Mouse (Mus musculus) lung, postnatal 0 days (tissue): ENCODE measurements around the gene Gm37240. TPM values are rescaled to one million over a fixed set of nuclear protein-coding genes. Genes with fewer than 3 reads are reported as not detected.
A peak's percentile ranks its signal among the peaks of the same experiment; 100 is the strongest.

Experiments
- ATAC-seq: fragments of 200-750 bp; cut with Nextera tagmentation; 2 replicates; pipeline ENCODE4 v1.8.0; 2017; ENCODE audit warnings: moderate library complexity
- DNase-seq: peaks from one replicate; pipeline ENCODE4 v3.0.0-alpha.2; 2016; ENCODE audit warnings: low spot score
- H3K27ac ChIP-seq: fragments of 300-500 bp; sonication (generic); 2 replicates; pipeline ENCODE4 v1.5.1; 2014; ENCODE audit warnings: antibody characterized with exemption, mild to moderate bottlenecking, low read length, mixed read lengths
- H3K27me3 ChIP-seq: fragments of 300-500 bp; sonication (generic); replicated peaks from 2 replicates; pipeline ENCODE4 v1.6.1; 2014; ENCODE audit warnings: low read length, mixed read lengths; ENCODE audit not compliant: insufficient read depth
- H3K36me3 ChIP-seq: fragments of 300-500 bp; sonication (generic); 2 replicates; pipeline ENCODE4 v1.6.1; 2014; ENCODE audit warnings: low read length, mixed read lengths; ENCODE audit not compliant: insufficient read depth
- H3K4me1 ChIP-seq: fragments of 300-500 bp; sonication (generic); 2 replicates; pipeline ENCODE4 v1.6.1; 2014; ENCODE audit warnings: antibody characterized with exemption, low read depth, low read length, mixed read lengths; ENCODE audit not compliant: insufficient read depth
- H3K4me2 ChIP-seq: fragments of 300-500 bp; sonication (generic); replicated peaks from 2 replicates; pipeline ENCODE4 v1.6.1; 2014; ENCODE audit warnings: low read depth, mild to moderate bottlenecking, low read length, moderate library complexity, mixed read lengths
- H3K4me3 ChIP-seq: fragments of 300-500 bp; sonication (generic); 2 replicates; pipeline ENCODE4 v1.5.1; 2014; ENCODE audit warnings: low read depth, low read length
- H3K9ac ChIP-seq: fragments of 300-500 bp; sonication (generic); replicated peaks from 2 replicates; pipeline ENCODE4 v1.6.1; 2014; ENCODE audit warnings: low read depth, mild to moderate bottlenecking
- H3K9me3 ChIP-seq: fragments of 300-500 bp; sonication (generic); 2 replicates; pipeline ENCODE4 v1.6.1; 2016; ENCODE audit warnings: low read length, mixed read lengths
- CTCF ChIP-seq: IDR thresholded peaks from 2 replicates; pipeline ENCODE4 v1.5.1; 2016; ENCODE audit warnings: antibody characterized with exemption, mild to moderate bottlenecking
- EP300 ChIP-seq: IDR thresholded peaks from 2 replicates; pipeline ENCODE4 v1.6.1; 2016; ENCODE audit warnings: antibody characterized with exemption, mild to moderate bottlenecking, control low read depth
- WGBS: fragments of 180-500 bp; shearing (Covaris S2); extraction: QIAGEN DNeasy Blood & Tissue Kit; methylation state at CpG from one replicate; pipeline ENCODE4 v1.1.7; 2014; 5-methylcytosine and 5-hydroxymethylcytosine counted together
- polyA plus RNA-seq: library from polyadenylated mRNA; unstranded; fragments of >200 nt; fragmentation: Nextera tagmentation; extraction: Ambion mirVana; gene quantifications from 2 replicates; pipeline ENCODE4 v1.2.1, GENCODE M21; 2015

The Gm37240 gene
- polyA plus RNA-seq, 1 experiment from 2014 or later = 8.9 TPM

DNA sequence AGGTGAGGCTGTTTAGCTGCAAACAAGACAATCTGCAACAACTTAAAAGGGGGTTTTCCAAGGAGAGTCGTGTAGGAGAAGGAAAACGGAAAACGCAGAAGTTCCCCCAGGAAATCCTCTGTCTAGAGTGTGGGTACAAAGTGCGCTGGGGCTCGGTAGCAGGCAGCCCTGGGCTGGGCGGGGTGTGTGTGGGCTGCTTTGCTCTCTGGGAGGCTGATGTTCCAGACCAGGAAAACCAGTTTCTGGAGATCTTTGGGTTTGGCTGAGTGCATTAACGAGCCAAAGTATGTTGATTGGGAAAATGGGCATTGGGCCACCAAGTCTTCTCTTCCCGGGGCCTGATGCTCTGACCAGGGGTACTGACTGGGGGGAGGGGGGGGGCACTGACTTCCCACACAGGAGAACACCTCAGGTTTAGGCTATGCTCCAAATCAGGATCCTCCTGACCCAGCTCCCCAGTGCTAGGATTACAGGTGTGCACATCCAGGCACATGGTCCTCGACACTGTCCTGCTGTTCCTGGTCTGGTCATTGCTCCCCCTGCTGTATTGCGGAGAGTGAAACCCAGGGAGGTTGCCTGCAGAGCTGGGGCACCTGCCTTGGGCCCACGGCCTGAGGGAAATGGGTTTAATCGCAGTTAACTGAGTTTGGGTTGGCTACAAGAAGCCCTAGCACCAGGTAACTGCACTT lies 1249.3 kb downstream of the Gm37240 start:
- 43% methylated on average over 11 of the region's 12 CpGs for WGBS
- Histone ChIP-seq H3K9ac (no peak overlapping the region), H3K27ac (no peak overlapping the region)

DNA sequence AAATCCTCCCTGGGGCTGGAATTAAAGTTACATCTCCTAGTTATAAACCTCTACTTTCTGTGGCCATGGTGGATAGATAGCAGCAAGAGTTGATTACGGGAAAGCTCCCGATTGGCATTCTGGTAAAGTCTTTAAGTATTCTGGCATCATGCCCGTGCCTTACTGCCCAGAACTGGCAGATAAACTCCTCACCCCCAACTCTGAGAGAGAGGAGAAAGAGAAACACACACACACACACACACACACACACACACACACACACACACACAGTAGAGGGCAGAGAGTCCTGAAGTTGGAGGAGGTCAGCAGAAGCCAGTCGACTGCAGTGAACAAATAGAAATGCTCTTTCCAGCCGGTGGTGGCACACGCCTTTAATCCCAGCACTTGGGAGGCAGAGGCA lies 1250.2 kb downstream of the Gm37240 start:
- TF ChIP-seq CTCF = no peak
- no peak for TF ChIP-seq EP300
- no peaks in the 10 kb centered on the region for H3K36me3 ChIP-seq
- no peak for DNase-seq
- H3K27ac ChIP-seq = no peak overlapping the region
- ATAC-seq = no peak
- no peak overlapping the region for H3K9ac ChIP-seq
- no peak overlapping the region for H3K4me3 ChIP-seq
- H3K4me2 ChIP-seq = no peak overlapping the region
- H3K9me3 ChIP-seq = no peaks in the 10 kb centered on the region
- no peaks in the 10 kb centered on the region for H3K4me1 ChIP-seq
- no peaks in the 10 kb centered on the region for H3K27me3 ChIP-seq
- 55% methylated on average over 6 of the region's 6 CpGs for WGBS

More for the DNA sequence above, 1249.3 kb downstream of the Gm37240 start:
- DNase-seq (peak; percentile 67), ATAC-seq (peak; percentile 72)
- TF ChIP-seq CTCF = 0 out of 2 replicates have a peak, but pooled peaks have one; percentile 3
- no peak for TF ChIP-seq EP300
- Histone ChIP-seq H3K36me3 (no peaks in the 10 kb centered on the region), H3K4me1 (no peaks in the 10 kb centered on the region), H3K27me3 (no peaks in the 10 kb centered on the region), H3K4me2 (no peak overlapping the region), H3K9me3 (no peaks in the 10 kb centered on the region), H3K4me3 (no peak overlapping the region)

DNA sequence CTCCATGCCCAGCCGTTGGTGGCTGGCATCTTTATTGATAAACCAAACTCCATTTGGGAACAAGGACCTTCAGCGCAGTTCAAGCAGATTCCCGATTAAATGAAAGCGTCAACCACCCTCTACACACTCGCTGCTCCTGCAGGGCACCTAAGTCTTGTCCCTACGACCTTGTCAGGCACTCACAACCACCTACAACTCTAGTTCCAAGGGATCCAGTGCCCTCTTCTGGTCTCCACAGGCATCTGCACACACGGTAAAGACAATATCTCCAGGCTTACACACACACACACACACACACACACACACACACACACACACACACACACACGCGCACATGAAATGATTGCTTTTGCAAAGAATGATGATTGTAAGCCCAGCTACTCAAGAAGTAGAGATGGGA lies 1255.7 kb downstream of the Gm37240 start:
- no peaks in the 10 kb centered on the region for H3K36me3 ChIP-seq
- no peak overlapping the region for H3K27ac ChIP-seq
- WGBS = 99% methylated on average over 9 of the region's 9 CpGs
- TF ChIP-seq EP300 (no peak), CTCF (no peak)
- ATAC-seq (no peak), DNase-seq (no peak)
- no peaks in the 10 kb centered on the region for H3K9me3 ChIP-seq
- no peak overlapping the region for H3K4me2 ChIP-seq
- no peaks in the 10 kb centered on the region for H3K27me3 ChIP-seq
- H3K9ac ChIP-seq = no peak overlapping the region
- H3K4me1 ChIP-seq = no peaks in the 10 kb centered on the region
- H3K4me3 ChIP-seq = no peak overlapping the region

DNA sequence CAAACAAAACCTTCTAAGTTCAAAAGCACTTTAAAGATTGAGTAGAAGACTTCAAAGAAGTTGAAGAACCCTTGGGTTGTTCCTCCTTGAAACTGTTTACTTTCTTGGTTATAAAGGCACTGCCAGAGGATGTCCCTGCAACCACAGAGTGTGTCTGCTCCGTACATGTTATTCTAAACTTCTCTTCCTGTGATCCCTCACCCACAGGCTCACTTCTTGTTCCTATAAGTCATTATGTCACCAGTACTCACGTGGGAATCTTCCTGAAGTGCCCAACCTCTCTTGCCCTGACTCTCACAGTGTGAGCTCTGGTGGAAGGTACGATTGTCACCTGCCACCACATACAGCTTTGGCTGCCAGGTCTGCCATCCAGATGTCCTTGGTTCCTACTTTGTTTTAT lies 1265.3 kb downstream of the Gm37240 start:
- peak; percentile 86 for DNase-seq
- TF ChIP-seq CTCF (no peak), EP300 (peak; percentile 40; the same call in 1 of the 2 replicates)
- Histone ChIP-seq H3K9me3 (no peaks in the 10 kb centered on the region), H3K4me1 (0 out of 2 replicates have a peak, but pooled peaks cover 4% of the 10 kb centered on the region), H3K27me3 (no peaks in the 10 kb centered on the region), H3K9ac (no peak overlapping the region), H3K4me3 (no peak overlapping the region), H3K36me3 (no peaks in the 10 kb centered on the region), H3K4me2 (no peak overlapping the region), H3K27ac (no peak overlapping the region)
- 9% methylated on average over 3 of the region's 3 CpGs for WGBS
- peak; percentile 85 for ATAC-seq

GRCm38 (mm10) chr3:84619725-84620124 lies 1267.6 kb downstream of the Gm37240 start:
- Histone ChIP-seq H3K36me3 (no peaks in the 10 kb centered on the region), H3K4me2 (no peak overlapping the region), H3K9ac (no peak overlapping the region), H3K9me3 (no peaks in the 10 kb centered on the region), H3K4me1 (0 out of 2 replicates have a peak, but pooled peaks cover 4% of the 10 kb centered on the region), H3K4me3 (no peak overlapping the region), H3K27ac (no peak overlapping the region), H3K27me3 (no peaks in the 10 kb centered on the region)
- WGBS = 82% methylated on average over 6 of the region's 6 CpGs
- no peak for DNase-seq
- no peak for ATAC-seq
- TF ChIP-seq CTCF = no peak
- no peak for TF ChIP-seq EP300

- H3K36me3 ChIP-seq = no peaks in the 10 kb centered on the region
- H3K4me3 ChIP-seq = no peak overlapping the region
- no peak overlapping the region for H3K4me2 ChIP-seq
- H3K27ac ChIP-seq = no peak overlapping the region
- no peak overlapping the region for H3K9ac ChIP-seq
- TF ChIP-seq CTCF = no peak
- no peak for TF ChIP-seq EP300
- DNase-seq (no peak), ATAC-seq (no peak)
- WGBS = 81% methylated on average over 7 of the region's 7 CpGs
- no peaks in the 10 kb centered on the region for H3K27me3 ChIP-seq
- H3K4me1 ChIP-seq = 0 out of 2 replicates have a peak, but pooled peaks cover 4% of the 10 kb centered on the region
- no peaks in the 10 kb centered on the region for H3K9me3 ChIP-seq
Measured at GRCm38 (mm10) chr3:84619056-84619455, 1268.3 kb downstream of the Gm37240 start.
